Mouse (Mus musculus): ENCODE measurements around the gene Mlxip.

GRCm38 (mm10) chr5:123388452-123388851 lies 6.1 kb upstream of the Mlxip start:
- TF ChIP-seq CTCF (IDR thresholded peaks at IDR 0.05; ENCODE audit: low read depth) (no peak), EP300 (IDR thresholded peaks at IDR 0.05; ENCODE audit: low read depth) (no peak)
